Mouse (Mus musculus): ENCODE data around the gene Dhcr24. TPM values are rescaled to one million over a fixed set of nuclear protein-coding genes. Genes with fewer than 3 reads are reported as not detected.

Gene Dhcr24
- polyA plus RNA-seq, 2 experiments: 20.5 to 52.8 TPM

DNA sequence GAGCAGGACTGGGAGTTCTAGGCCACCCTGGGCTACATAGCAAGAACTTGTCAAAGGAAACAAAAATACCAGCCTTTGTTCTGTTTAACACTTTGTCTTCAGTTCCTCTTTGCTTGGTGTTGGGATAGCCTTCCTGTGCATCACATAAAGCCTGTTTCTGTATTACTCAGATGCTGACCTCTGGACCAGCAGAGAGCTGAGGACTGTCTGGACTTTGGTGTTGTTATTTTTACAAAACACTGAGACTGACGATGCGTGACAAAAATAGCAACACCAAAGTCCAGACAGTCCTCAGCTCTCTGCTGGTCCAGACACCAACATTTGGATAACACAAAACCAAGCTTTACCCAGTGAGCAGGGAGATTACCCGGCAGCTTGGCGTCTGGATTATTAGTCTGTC, 39.9 kb downstream of the Dhcr24 start:
- no peak for DNase-seq (ENCODE audit: low read depth in 3 of 3, low spot score in 3 of 3)
- ATAC-seq (ENCODE audit: insufficient read depth): no peak
- H3K27ac ChIP-seq: no peak overlapping the region

GRCm38 (mm10) chr4:106606639-106607554, 46.1 kb downstream of the Dhcr24 start:
- ATAC-seq (ENCODE audit: insufficient read depth) (peak; percentile 82), DNase-seq (ENCODE audit: low read depth in 3 of 3, low spot score in 3 of 3) (no peak)
- H3K27ac ChIP-seq: no peak overlapping the region
- 0 out of 4 replicates have a peak, but pooled peaks cover 0 to 2% of the 10 kb centered on the region in 2 experiments for H3K4me1 ChIP-seq (replicated peaks; ENCODE audit: control insufficient read depth in 2 of 2, insufficient read depth in 2 of 2, low read length in 1 of 2)
- 42% methylated on average over 18 of the region's 18 CpGs for WGBS (ENCODE audit: insufficient replicate concordance)
- no peak overlapping the region for H3K9ac ChIP-seq (replicated peaks)
- TF ChIP-seq CTCF (IDR thresholded peaks at IDR 0.05; ENCODE audit: low read depth) (no peak), EP300 (IDR thresholded peaks at IDR 0.05; ENCODE audit: low read depth) (no peak)
- H3K9me3 ChIP-seq (ENCODE audit: control insufficient read depth, low read length): no peaks in the 10 kb centered on the region
- H3K36me3 ChIP-seq (replicated peaks; ENCODE audit: control insufficient read depth, insufficient read depth, low read depth): no peaks in the 10 kb centered on the region
- H3K4me3 ChIP-seq (ENCODE audit: insufficient read depth in 1 of 2, low read depth in 2 of 2, low read length in 2 of 2): 0 out of 4 replicates have a peak overlapping the region, but pooled peaks of 1 of the 2 experiments have one; percentile 9
- no peaks in the 10 kb centered on the region for H3K27me3 ChIP-seq (ENCODE audit: control insufficient read depth, insufficient read depth, low read length)
- H3K4me2 ChIP-seq (ENCODE audit: low read depth): peak overlapping the region; percentile 23; the same call in 1 of the 2 replicates

More for the DNA sequence above, 39.9 kb downstream of the Dhcr24 start:
- no peaks in the 10 kb centered on the region for H3K27me3 ChIP-seq (ENCODE audit: control insufficient read depth, insufficient read depth, low read length)
- 74% methylated on average over 4 of the region's 4 CpGs for WGBS (ENCODE audit: insufficient replicate concordance)
- no peaks in the 10 kb centered on the region for H3K4me1 ChIP-seq (replicated peaks; ENCODE audit: control insufficient read depth in 2 of 2, insufficient read depth in 2 of 2, low read length in 1 of 2)
- no peak overlapping the region for H3K4me3 ChIP-seq (ENCODE audit: insufficient read depth in 1 of 2, low read depth in 2 of 2, low read length in 2 of 2)
- H3K36me3 ChIP-seq (replicated peaks; ENCODE audit: control insufficient read depth, insufficient read depth, low read depth): no peaks in the 10 kb centered on the region
- TF ChIP-seq CTCF (IDR thresholded peaks at IDR 0.05; ENCODE audit: low read depth) (no peak), EP300 (IDR thresholded peaks at IDR 0.05; ENCODE audit: low read depth) (no peak)
- no peaks in the 10 kb centered on the region for H3K9me3 ChIP-seq (ENCODE audit: control insufficient read depth, low read length)
- no peak overlapping the region for H3K4me2 ChIP-seq (ENCODE audit: low read depth)
- H3K9ac ChIP-seq (replicated peaks): no peak overlapping the region

- TF ChIP-seq CTCF (IDR thresholded peaks at IDR 0.05; ENCODE audit: low read depth) (no peak), EP300 (IDR thresholded peaks at IDR 0.05; ENCODE audit: low read depth) (no peak)
- Histone ChIP-seq H3K27ac (no peak overlapping the region), H3K4me1 (replicated peaks; ENCODE audit: control insufficient read depth in 2 of 2, insufficient read depth in 2 of 2, low read length in 1 of 2) (peaks cover 2 to 6% of the 10 kb centered on the region in 2 experiments), H3K27me3 (ENCODE audit: control insufficient read depth, insufficient read depth, low read length) (no peaks in the 10 kb centered on the region), H3K36me3 (replicated peaks; ENCODE audit: control insufficient read depth, insufficient read depth, low read depth) (no peaks in the 10 kb centered on the region), H3K9ac (replicated peaks) (no peak overlapping the region), H3K4me3 (ENCODE audit: insufficient read depth in 1 of 2, low read depth in 2 of 2, low read length in 2 of 2) (no peak overlapping the region), H3K4me2 (ENCODE audit: low read depth) (no peak overlapping the region), H3K9me3 (ENCODE audit: control insufficient read depth, low read length) (no peaks in the 10 kb centered on the region)
- WGBS (ENCODE audit: insufficient replicate concordance): 59% methylated on average over 1 of the region's 1 CpGs
- DNase-seq (ENCODE audit: low read depth in 3 of 3, low spot score in 3 of 3): no peak
- no peak for ATAC-seq (ENCODE audit: insufficient read depth)
These were observed 47.1 kb downstream of the Dhcr24 start for GRCm38 (mm10) chr4:106607905-106608304.

DNA sequence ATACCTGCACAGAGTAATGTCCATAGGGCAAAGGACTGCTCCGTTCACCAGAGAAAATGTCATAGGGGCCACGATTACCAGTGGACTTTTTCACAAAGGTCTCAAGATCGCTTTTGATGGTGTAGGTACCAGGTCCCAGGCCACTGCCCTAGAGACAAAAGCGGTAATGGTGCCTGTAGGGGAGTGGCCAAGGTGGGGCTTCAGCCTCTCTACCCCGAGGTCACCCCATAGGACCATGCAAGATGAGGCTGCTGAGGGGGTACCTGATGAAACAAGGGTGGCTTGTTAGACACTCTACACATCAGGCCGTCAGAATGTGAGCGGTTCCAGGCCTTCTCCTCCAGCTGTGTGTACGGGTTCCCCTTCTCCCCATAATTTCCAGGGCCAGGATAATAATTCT, 52.3 kb downstream of the Dhcr24 start:
- Histone ChIP-seq H3K27me3 (ENCODE audit: control insufficient read depth, insufficient read depth, low read length) (peaks cover 5% of the 10 kb centered on the region), H3K36me3 (replicated peaks; ENCODE audit: control insufficient read depth, insufficient read depth, low read depth) (no peaks in the 10 kb centered on the region), H3K9ac (replicated peaks) (no peak overlapping the region; the same call in 1 of the 2 replicates), H3K9me3 (ENCODE audit: control insufficient read depth, low read length) (no peaks in the 10 kb centered on the region), H3K4me3 (ENCODE audit: insufficient read depth in 1 of 2, low read depth in 2 of 2, low read length in 2 of 2) (no peak overlapping the region), H3K4me1 (replicated peaks; ENCODE audit: control insufficient read depth in 2 of 2, insufficient read depth in 2 of 2, low read length in 1 of 2) (peaks cover 20 to 22% of the 10 kb centered on the region in 2 experiments), H3K27ac (peak overlapping the region; percentile 5), H3K4me2 (ENCODE audit: low read depth) (no peak overlapping the region)
- ATAC-seq (ENCODE audit: insufficient read depth) (peak; percentile 11; the same call in 1 of the 2 replicates), DNase-seq (ENCODE audit: low read depth in 3 of 3, low spot score in 3 of 3) (no peak)
- 69% methylated on average over 8 of the region's 8 CpGs for WGBS (ENCODE audit: insufficient replicate concordance)
- no peak for TF ChIP-seq CTCF (IDR thresholded peaks at IDR 0.05; ENCODE audit: low read depth)
- TF ChIP-seq EP300 (IDR thresholded peaks at IDR 0.05; ENCODE audit: low read depth): no peak

DNA sequence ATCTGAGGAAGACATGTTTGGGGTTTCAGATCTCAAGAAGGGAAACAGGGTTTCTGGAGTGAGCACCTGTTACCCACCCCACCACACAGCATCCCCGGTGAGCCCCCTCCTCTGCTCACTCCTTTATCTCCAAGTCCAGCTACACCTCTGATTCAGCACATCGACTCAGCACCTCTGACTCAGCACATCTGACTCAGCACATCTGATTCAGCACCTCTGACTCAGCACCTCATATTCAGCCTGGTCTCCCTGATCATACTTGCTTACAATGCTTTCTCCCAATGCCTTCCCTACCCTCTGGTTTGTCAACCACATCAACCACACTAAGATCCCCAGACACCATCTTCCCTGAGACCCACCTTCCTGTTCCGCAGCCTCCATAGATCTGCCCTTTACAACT, 52.7 kb downstream of the Dhcr24 start:
- DNase-seq (ENCODE audit: low read depth in 3 of 3, low spot score in 3 of 3): peak; percentile 72 to 77 (median 77)
- H3K9ac ChIP-seq (replicated peaks): peak overlapping the region; percentile 74
- peaks cover 5% of the 10 kb centered on the region for H3K27me3 ChIP-seq (ENCODE audit: control insufficient read depth, insufficient read depth, low read length)
- H3K4me1 ChIP-seq (replicated peaks; ENCODE audit: control insufficient read depth in 2 of 2, insufficient read depth in 2 of 2, low read length in 1 of 2): peaks cover 20 to 22% of the 10 kb centered on the region in 2 experiments
- H3K9me3 ChIP-seq (ENCODE audit: control insufficient read depth, low read length): no peaks in the 10 kb centered on the region
- peak; percentile 83 for ATAC-seq (ENCODE audit: insufficient read depth)
- peak overlapping the region; percentile 87 for H3K27ac ChIP-seq
- no peaks in the 10 kb centered on the region for H3K36me3 ChIP-seq (replicated peaks; ENCODE audit: control insufficient read depth, insufficient read depth, low read depth)
- H3K4me2 ChIP-seq (ENCODE audit: low read depth): peak overlapping the region; percentile 74
- TF ChIP-seq CTCF (IDR thresholded peaks at IDR 0.05; ENCODE audit: low read depth) (no peak), EP300 (IDR thresholded peaks at IDR 0.05; ENCODE audit: low read depth) (peak; percentile 94)
- H3K4me3 ChIP-seq (ENCODE audit: insufficient read depth in 1 of 2, low read depth in 2 of 2, low read length in 2 of 2): peak overlapping the region in 1 of 2 experiments; percentile 27; a peak in 1 of 4 replicates
- 33% methylated on average over 3 of the region's 3 CpGs for WGBS (ENCODE audit: insufficient replicate concordance)

All from liver, embryonic 14.5 days (tissue).